Mouse (Mus musculus) heart, embryonic 12.5 days (tissue): ENCODE results near the gene Pcsk1n. TPM values are rescaled to one million over a fixed set of nuclear protein-coding genes. Genes with fewer than 3 reads are reported as not detected.

ENCODE experiments used
- polyA plus RNA-seq: library from polyadenylated mRNA; unstranded; fragments of >200 nt; fragmentation: Nextera tagmentation; extraction: Ambion mirVana; gene quantifications from 2 replicates; pipeline ENCODE4 v1.2.1, GENCODE M21; 2016

Gene Pcsk1n
- polyA plus RNA-seq, 1 experiment from 2014 or later = 0.40 TPM

Other genes with a start within 250 kb of the Pcsk1n start
- 147 and 155 TPM in 2 replicates for gene Plp2, start 248.4 kb upstream of the Pcsk1n start, polyA plus RNA-seq
- gene Magix, start 238.6 kb upstream of the Pcsk1n start, polyA plus RNA-seq = 0.18 TPM in 2 replicates
- 35.5 and 36.4 TPM in 2 replicates for gene Gpkow, start 222.7 kb upstream of the Pcsk1n start, polyA plus RNA-seq
- 21.6 and 22.4 TPM in 2 replicates for gene Wdr45, start 205.5 kb upstream of the Pcsk1n start, polyA plus RNA-seq
- gene Gm45208, start 197.6 kb upstream of the Pcsk1n start, polyA plus RNA-seq = not detected in 2 replicates
- gene Praf2, start 191.4 kb upstream of the Pcsk1n start, polyA plus RNA-seq = 43.5 and 44.3 TPM in 2 replicates
- gene Ccdc120, start 168.9 kb upstream of the Pcsk1n start, polyA plus RNA-seq = 6.6 and 8.2 TPM in 2 replicates
- 22.3 TPM in 2 replicates for gene Tfe3, start 157.3 kb upstream of the Pcsk1n start, polyA plus RNA-seq
- gene Gripap1, start 130.1 kb upstream of the Pcsk1n start, polyA plus RNA-seq = 32.0 and 32.2 TPM in 2 replicates
- 1.4 and 1.9 TPM in 2 replicates for gene Kcnd1, start 97.5 kb upstream of the Pcsk1n start, polyA plus RNA-seq
- gene Otud5, start 78.5 kb upstream of the Pcsk1n start, polyA plus RNA-seq = 41.1 and 41.2 TPM in 2 replicates
- gene Pim2, start 41.6 kb upstream of the Pcsk1n start, polyA plus RNA-seq = 6.4 and 6.8 TPM in 2 replicates
- gene Slc35a2, start 35.8 kb upstream of the Pcsk1n start, polyA plus RNA-seq = 25.9 and 26.8 TPM in 2 replicates
- gene Pqbp1, start 20.6 kb upstream of the Pcsk1n start, polyA plus RNA-seq = 83.8 and 91.4 TPM in 2 replicates
- gene Timm17b, start 20.5 kb upstream of the Pcsk1n start, polyA plus RNA-seq = 117 and 130 TPM in 2 replicates
- not detected in 2 replicates for gene Gm10491, start 12.0 kb upstream of the Pcsk1n start, polyA plus RNA-seq
- not detected in 2 replicates for gene Gm10490, start 10.3 kb upstream of the Pcsk1n start, polyA plus RNA-seq
- gene Eras, start 8.8 kb downstream of the Pcsk1n start, polyA plus RNA-seq = not detected in 2 replicates
- 30.9 and 32.9 TPM in 2 replicates for gene Hdac6, start 28.1 kb downstream of the Pcsk1n start, polyA plus RNA-seq
- gene Gata1, start 58.2 kb downstream of the Pcsk1n start, polyA plus RNA-seq = 4.4 and 6.4 TPM in 2 replicates
- 0.30 TPM in 1 of 2 replicates, not detected in the other for gene Glod5, start 98.7 kb downstream of the Pcsk1n start, polyA plus RNA-seq
- 42.8 and 46.2 TPM in 2 replicates for gene Suv39h1, start 154.9 kb downstream of the Pcsk1n start, polyA plus RNA-seq
- 0.31 TPM in 1 of 2 replicates, not detected in the other for gene Was, start 170.7 kb downstream of the Pcsk1n start, polyA plus RNA-seq
- gene Wdr13, start 213.1 kb downstream of the Pcsk1n start, polyA plus RNA-seq = 26.7 and 28.5 TPM in 2 replicates
- gene Rbm3, start 226.1 kb downstream of the Pcsk1n start, polyA plus RNA-seq = 326 and 330 TPM in 2 replicates